Mouse (Mus musculus) bone marrow, adult 2 months (tissue): ENCODE results near the gene Atm. TPM values are rescaled to one million over a fixed set of nuclear protein-coding genes. Genes with fewer than 3 reads are reported as not detected.

ENCODE experiments used
- H3K27ac ChIP-seq: fragments of 200-500 bp; 2 replicates; pipeline ENCODE4 v1.5.1; 2012; ENCODE audit warnings: low read depth, mild to moderate bottlenecking, control low read depth, inconsistent platforms, low read length; ENCODE audit not compliant: control insufficient read depth, poor library complexity, insufficient read depth
- H3K4me1 ChIP-seq: fragments of 200-500 bp; 2 replicates; pipeline ENCODE4 v1.6.1; 2011; ENCODE audit warnings: low read length; ENCODE audit not compliant: control insufficient read depth, insufficient read depth
- H3K4me3 ChIP-seq: fragments of 200-500 bp; replicated peaks from 2 replicates; pipeline ENCODE3; 2011; ENCODE audit warnings: mild to moderate bottlenecking, low read depth, low read length, control low read depth; ENCODE audit not compliant: control insufficient read depth
- CTCF ChIP-seq: fragments of 200-500 bp; IDR thresholded peaks from 2 replicates; pipeline ENCODE4 v1.5.1; 2011; ENCODE audit warnings: low read length, control low read depth; ENCODE audit not compliant: control insufficient read depth, insufficient read depth
- POLR2A ChIP-seq: fragments of 200-500 bp; IDR thresholded peaks from 2 replicates; pipeline ENCODE4 v1.6.1; 2011; ENCODE audit warnings: low read depth, mild to moderate bottlenecking, control low read depth, low read length, borderline replicate concordance; ENCODE audit not compliant: control insufficient read depth
- WGBS: fragments of 180-500 bp; shearing (Covaris S2); methylation state at CpG from one replicate; pipeline ENCODE4 v1.1.7; 2018; 5-methylcytosine and 5-hydroxymethylcytosine counted together
- polyA plus RNA-seq: library from polyadenylated mRNA; stranded (reverse); fragments of >200 nt; gene quantifications from 2 replicates; pipeline ENCODE4 v1.2.4, GENCODE M21; 2011; ENCODE audit warnings: low replicate concordance; ENCODE audit not compliant: missing spikeins, insufficient read depth, insufficient read length

Gene Atm
- polyA plus RNA-seq, 1 experiment = 5.2 TPM

DNA sequence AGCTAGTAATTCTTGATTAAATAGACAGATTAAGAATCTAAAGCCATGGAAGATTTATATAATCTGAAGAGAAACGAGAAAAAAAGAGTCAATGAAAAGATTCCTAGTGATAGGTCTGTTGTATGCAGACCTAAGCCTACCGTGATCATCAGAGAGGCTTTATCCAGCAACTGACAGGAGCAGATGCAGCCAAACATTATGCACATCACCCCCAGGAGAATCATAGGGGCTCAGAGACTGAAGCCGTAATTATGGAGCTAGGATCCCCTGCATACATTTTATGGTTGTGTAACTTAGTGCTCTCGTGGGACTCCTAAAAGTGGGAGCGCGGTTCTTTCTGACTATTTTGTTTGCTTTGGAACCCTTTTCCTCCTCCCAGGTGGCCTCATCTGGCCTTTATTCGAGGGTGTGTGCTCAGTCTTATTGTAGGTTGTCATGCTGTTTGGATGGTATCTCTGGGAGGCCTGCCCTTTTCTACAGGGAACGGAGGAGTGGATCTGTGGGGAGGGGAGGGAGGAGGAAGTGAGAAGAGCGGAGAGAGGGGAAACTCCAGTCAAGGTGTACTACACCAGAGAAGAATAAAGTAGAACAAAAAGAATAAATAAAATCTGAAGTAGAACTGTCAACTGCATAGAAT is 19.0 kb downstream of the Atm start:
- 87% methylated on average over 9 of the region's 9 CpGs for WGBS
- H3K4me1 ChIP-seq = no peaks in the 10 kb centered on the region
- no peak overlapping the region for H3K4me3 ChIP-seq
- TF ChIP-seq POLR2A (no peak), CTCF (no peak)
- no peak overlapping the region for H3K27ac ChIP-seq

DNA sequence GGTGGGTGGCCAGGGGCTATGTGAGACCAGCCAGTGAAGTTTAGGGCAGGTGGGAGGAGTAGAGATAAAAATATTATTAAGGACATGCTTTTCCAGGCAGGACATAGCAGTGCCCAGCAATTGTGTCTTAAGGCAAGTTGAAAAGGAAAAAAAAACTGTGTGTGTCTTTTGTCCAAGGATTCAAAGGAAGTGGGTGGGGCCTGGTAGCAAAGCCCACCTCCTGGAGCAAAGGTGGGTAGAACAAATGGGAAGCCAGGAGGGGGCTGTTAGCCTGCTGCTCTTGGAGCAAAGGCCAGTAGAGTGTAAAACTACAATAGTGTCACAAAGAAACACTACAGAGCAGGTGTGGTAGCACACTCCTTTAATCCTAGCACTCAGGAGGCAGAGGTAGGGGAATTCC is 22.4 kb downstream of the Atm start:
- H3K4me1 ChIP-seq = no peaks in the 10 kb centered on the region
- H3K4me3 ChIP-seq = no peak overlapping the region
- no peak overlapping the region for H3K27ac ChIP-seq
- TF ChIP-seq CTCF = no peak
- no peak for TF ChIP-seq POLR2A

DNA sequence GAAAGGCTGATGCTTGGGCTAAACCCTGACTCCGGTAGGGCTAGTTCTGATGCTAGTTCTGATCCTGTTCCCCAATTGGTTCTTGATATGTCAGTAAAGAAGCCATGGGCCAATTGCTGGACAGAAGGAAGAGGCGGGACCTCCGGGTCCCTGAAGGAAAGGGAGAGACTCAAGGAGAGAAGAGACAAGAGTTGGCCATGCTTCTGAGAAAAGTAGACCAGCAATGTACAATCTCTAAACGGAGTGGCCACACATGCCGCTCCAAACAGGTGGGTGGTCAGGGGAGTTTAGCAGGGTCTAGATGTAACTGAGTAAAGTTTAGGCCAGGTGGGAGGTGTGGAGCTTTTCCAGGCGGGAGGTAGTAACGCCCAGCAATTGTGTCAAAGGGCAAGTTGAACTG is 28.5 kb downstream of the Atm start:
- Histone ChIP-seq H3K27ac (no peak overlapping the region), H3K4me1 (no peaks in the 10 kb centered on the region), H3K4me3 (no peak overlapping the region)
- TF ChIP-seq CTCF (no peak), POLR2A (no peak)
- WGBS = 85% methylated on average over 7 of the region's 7 CpGs

DNA sequence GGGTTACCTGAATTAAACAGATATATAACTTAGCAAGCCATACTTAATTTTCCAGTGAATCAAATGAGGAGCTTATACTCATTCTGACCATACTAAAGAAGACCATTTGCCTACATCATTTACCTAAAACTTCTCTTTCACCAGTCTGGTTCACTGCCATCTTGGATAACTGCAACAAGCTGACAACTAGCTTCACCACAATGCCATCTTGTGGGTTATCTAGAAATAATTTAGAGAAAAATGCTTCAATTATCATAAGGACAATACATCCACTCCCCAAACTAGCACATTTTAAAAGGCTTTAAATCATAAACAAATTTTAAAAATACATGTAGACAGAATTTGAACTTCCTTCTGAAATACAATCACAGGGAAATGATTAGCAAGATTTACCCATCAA is 50.7 kb downstream of the Atm start:
- Histone ChIP-seq H3K27ac (no peak overlapping the region), H3K4me3 (no peak overlapping the region), H3K4me1 (no peaks in the 10 kb centered on the region)
- TF ChIP-seq POLR2A (no peak), CTCF (no peak)

DNA sequence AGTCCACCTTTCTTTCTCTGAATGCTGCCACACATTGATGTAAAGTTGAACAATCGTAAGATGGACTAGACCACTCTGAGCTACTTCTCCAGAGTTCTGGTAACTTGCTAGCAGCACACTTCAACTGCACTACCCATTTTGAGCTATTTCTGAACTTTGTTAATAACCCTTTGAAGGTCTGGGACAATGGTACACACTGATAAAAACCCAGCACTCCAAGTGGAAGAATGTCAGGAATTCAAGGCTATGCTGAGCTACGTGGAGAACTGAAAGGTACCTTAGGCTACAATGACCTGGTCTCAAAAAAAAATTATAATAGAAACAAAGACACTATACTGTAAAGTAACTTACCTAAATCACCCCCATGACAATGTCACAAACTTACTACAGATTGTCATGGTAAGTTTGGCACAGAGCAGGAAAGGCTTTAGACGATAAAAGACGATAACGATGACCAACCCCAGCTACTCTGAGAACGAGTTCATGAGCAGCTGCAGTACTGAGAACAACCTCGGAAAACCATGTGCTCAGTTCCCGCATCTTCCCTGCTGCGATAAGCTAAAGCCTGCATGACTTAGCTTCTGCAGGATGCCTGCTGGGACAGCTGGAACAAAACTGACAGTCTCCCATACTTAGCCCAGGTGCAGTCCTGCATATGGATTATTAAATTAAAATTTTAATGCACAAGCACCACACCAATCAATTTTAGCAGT is 63.6 kb downstream of the Atm start:
- TF ChIP-seq CTCF (no peak), POLR2A (no peak)
- Histone ChIP-seq H3K4me1 (no peaks in the 10 kb centered on the region; the same call in 1 of the 2 replicates), H3K4me3 (no peak overlapping the region), H3K27ac (no peak overlapping the region)
- WGBS = 88% methylated on average over 9 of the region's 9 CpGs

DNA sequence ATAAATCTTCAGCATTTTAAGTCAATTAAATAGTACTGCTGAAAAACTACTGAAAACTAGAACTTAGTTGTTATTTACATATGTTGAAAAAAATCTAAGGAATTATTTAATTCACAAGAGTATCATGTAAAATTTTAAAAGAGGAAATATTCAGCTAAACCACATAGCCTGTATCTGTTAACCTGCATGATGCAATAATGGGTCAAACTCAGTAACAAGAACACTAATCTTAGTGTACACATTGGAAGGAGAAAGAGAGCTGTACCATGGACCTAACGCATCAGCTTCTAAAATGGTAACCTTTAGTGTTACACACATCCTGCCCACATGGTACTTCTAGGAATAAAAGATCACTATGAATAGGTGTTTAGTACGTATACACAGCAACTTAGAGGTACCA is 84.5 kb downstream of the Atm start:
- 88% methylated on average over 2 of the region's 2 CpGs for WGBS
- no peaks in the 10 kb centered on the region for H3K4me1 ChIP-seq
- no peak overlapping the region for H3K4me3 ChIP-seq
- no peak overlapping the region for H3K27ac ChIP-seq
- TF ChIP-seq CTCF = no peak

DNA sequence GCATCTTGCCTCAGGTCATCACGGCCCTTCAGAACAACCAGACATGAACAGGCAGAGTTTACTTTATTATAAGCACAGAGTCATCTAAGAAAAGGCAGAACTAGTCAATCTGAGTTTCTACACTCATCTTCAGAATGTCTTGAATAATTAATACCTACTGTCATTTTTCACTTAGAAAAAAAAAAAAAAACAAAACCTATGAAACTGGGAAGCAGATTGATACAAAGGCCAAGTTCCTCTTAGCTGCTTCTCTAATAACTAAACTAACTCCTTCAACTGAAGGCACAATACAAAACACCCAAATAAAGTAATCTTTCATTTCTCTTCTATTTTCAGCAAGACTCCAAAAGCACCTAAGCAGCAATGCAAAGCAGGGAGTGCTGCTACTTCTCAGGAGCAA is 85.9 kb downstream of the Atm start:
- WGBS = 89% methylated on average over 1 of the region's 1 CpGs

DNA sequence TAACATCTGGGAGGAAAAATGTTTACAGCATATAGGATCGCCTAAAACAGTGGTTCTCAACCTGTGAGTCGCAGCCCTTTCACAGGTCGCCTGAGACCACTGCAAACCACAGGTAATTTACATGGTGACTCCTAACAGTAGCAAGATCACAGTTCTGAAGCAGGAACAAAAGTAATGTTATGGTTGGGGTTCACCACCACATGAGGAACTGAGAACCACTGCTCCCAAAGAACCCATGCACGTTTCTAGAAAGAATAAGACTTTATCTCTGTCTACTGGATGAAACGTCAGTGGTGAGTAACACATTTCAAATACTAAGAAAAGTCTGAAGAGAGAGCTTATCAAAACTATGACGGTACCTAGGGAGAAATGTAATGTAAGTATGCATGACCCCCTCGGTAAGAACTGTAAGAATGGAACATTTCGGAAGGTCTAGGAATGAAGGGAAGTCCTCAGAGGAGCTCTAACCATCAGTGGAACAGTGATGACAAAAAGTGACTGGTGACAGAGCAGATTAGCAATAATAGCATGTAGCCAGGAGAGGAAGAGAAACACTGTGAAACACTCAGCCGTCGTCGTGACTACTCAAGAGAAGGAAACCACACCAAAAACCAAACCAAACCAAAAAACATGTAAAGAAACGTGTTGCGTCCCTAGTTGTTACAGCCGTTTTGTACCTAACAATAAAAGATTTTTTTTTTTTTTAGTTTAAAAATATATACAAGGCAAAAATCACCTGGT is 100.5 kb downstream of the Atm start:
- WGBS = 50% methylated on average over 14 of the region's 14 CpGs
- no peaks in the 10 kb centered on the region for H3K4me1 ChIP-seq
- TF ChIP-seq POLR2A = no peak
- TF ChIP-seq CTCF = no peak
- H3K27ac ChIP-seq = no peak overlapping the region
- no peak overlapping the region for H3K4me3 ChIP-seq

More for the DNA sequence above, 85.9 kb downstream of the Atm start:
- H3K4me1 ChIP-seq = no peaks in the 10 kb centered on the region
- TF ChIP-seq CTCF (no peak), POLR2A (no peak)
- H3K27ac ChIP-seq = no peak overlapping the region
- H3K4me3 ChIP-seq = no peak overlapping the region
